Mouse (Mus musculus): ENCODE results near the gene Hmgb4. TPM values are rescaled to one million over a fixed set of nuclear protein-coding genes. Genes with fewer than 3 reads are reported as not detected.

The Hmgb4 gene
- polyA plus RNA-seq, 1 experiment from 2014 or later, result not detected

- Histone ChIP-seq H3K27me3 (ENCODE audit: control insufficient read depth, insufficient read depth, low read length) (no peaks in the 10 kb centered on the region), H3K27ac (ENCODE audit: low read length) (no peak overlapping the region), H3K9me3 (ENCODE audit: control insufficient read depth, low read depth, low read length) (no peaks in the 10 kb centered on the region), H3K4me1 (ENCODE audit: control insufficient read depth, insufficient read depth, low read length) (no peaks in the 10 kb centered on the region), H3K9ac (replicated peaks; ENCODE audit: low read depth, low read length) (no peak overlapping the region), H3K4me2 (replicated peaks; ENCODE audit: low read depth, low read length) (no peak overlapping the region), H3K4me3 (ENCODE audit: low read depth, low read length) (no peak overlapping the region), H3K36me3 (ENCODE audit: control insufficient read depth, insufficient read depth, low read length) (no peaks in the 10 kb centered on the region)
- WGBS, result 54% methylated on average over 19 of the region's 19 CpGs
- no peak for ATAC-seq (ENCODE audit: insufficient number of reproducible peaks, insufficient read depth, low FRiP score, low read depth)
These were observed 19.5 kb downstream of the Hmgb4 start for GRCm38 (mm10) chr4:128241075-128241853.

- Histone ChIP-seq H3K4me3 (ENCODE audit: low read depth, low read length) (no peak overlapping the region), H3K27me3 (ENCODE audit: control insufficient read depth, insufficient read depth, low read length) (no peaks in the 10 kb centered on the region), H3K4me2 (replicated peaks; ENCODE audit: low read depth, low read length) (no peak overlapping the region), H3K9ac (replicated peaks; ENCODE audit: low read depth, low read length) (no peak overlapping the region), H3K4me1 (ENCODE audit: control insufficient read depth, insufficient read depth, low read length) (no peaks in the 10 kb centered on the region), H3K36me3 (ENCODE audit: control insufficient read depth, insufficient read depth, low read length) (no peaks in the 10 kb centered on the region), H3K27ac (ENCODE audit: low read length) (no peak overlapping the region), H3K9me3 (ENCODE audit: control insufficient read depth, low read depth, low read length) (no peaks in the 10 kb centered on the region)
- ATAC-seq (ENCODE audit: insufficient number of reproducible peaks, insufficient read depth, low FRiP score, low read depth), result no peak
- 62% methylated on average over 1 of the region's 1 CpGs for WGBS
These were observed 21.6 kb downstream of the Hmgb4 start for GRCm38 (mm10) chr4:128239113-128239512.

DNA sequence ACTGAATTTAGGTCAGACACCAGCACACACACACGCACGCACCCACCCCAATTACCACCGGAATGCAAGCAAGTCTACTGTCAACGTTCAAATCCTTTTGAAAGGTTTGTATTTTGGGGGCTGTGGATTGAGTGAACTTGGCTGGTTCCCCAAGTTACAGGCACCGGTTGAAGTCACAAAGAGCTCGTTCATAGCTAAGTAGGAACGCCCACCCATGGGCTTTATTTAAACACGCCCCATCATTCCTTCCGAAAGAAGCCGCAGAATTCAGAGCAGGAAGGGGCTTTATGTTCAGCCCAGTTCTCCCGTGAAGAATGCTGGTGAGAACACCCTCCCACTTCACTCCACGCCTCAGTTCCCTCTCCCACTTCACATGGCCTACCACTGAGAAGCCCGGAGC, 27.3 kb downstream of the Hmgb4 start:
- Histone ChIP-seq H3K4me3 (ENCODE audit: low read depth, low read length) (no peak overlapping the region), H3K27ac (ENCODE audit: low read length) (no peak overlapping the region), H3K4me2 (replicated peaks; ENCODE audit: low read depth, low read length) (no peak overlapping the region), H3K27me3 (ENCODE audit: control insufficient read depth, insufficient read depth, low read length) (no peaks in the 10 kb centered on the region), H3K9ac (replicated peaks; ENCODE audit: low read depth, low read length) (no peak overlapping the region), H3K4me1 (ENCODE audit: control insufficient read depth, insufficient read depth, low read length) (no peaks in the 10 kb centered on the region), H3K36me3 (ENCODE audit: control insufficient read depth, insufficient read depth, low read length) (no peaks in the 10 kb centered on the region), H3K9me3 (ENCODE audit: control insufficient read depth, low read depth, low read length) (no peaks in the 10 kb centered on the region)
- 81% methylated on average over 13 of the region's 13 CpGs for WGBS
- no peak for ATAC-seq (ENCODE audit: insufficient number of reproducible peaks, insufficient read depth, low FRiP score, low read depth)

DNA sequence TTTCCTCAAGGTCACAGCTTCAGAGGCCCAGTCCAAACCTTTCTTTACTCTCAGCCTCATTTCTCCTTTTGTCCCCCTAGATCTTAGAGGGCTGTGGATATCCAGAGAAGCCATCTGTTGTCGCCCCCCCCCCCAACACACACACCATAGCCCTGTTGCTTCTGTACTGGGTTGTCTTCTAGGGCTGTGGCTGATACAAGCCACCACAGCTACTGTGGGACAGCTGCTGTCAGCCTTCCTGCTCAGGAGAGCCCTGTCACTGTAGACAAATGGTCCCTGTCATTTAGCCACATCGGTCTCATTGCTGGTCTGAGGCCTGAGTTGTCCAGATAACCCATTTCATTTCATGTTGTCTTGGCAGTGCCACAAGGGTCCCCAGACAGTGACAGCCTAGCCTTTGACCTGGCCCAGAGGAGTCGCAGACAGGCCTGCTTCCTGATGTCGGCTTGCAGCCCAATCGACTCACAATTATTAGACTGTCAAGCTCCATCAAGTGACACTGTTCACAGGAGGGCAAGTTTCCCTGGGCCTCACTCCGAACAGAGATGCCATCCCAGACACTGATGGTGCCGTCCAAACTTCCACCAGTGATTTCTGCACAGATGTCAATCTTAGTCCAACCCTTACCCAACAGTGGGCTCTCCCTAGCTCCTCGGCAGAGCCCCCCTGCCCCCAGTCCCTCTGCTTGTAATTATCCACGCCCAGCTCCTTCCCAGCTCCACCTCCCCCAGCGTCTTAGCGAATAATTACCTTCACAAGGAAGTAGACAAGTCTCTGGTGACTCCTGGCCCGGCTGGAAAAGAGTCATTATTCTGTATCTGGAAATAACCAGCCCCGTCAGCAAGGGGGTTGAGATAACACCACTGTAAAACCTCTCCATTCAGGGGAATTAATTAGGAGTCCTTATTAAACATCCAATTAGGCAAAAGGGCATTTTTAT, 33.1 kb downstream of the Hmgb4 start:
- no peak overlapping the region for H3K27ac ChIP-seq (ENCODE audit: low read length)
- H3K36me3 ChIP-seq (ENCODE audit: control insufficient read depth, insufficient read depth, low read length), result no peaks in the 10 kb centered on the region
- 55% methylated on average over 13 of the region's 13 CpGs for WGBS
- H3K9ac ChIP-seq (replicated peaks; ENCODE audit: low read depth, low read length), result no peak overlapping the region
- H3K4me3 ChIP-seq (ENCODE audit: low read depth, low read length), result no peak overlapping the region
- ATAC-seq (ENCODE audit: insufficient number of reproducible peaks, insufficient read depth, low FRiP score, low read depth), result no peak
- no peaks in the 10 kb centered on the region for H3K9me3 ChIP-seq (ENCODE audit: control insufficient read depth, low read depth, low read length)
- H3K27me3 ChIP-seq (ENCODE audit: control insufficient read depth, insufficient read depth, low read length), result no peaks in the 10 kb centered on the region
- H3K4me2 ChIP-seq (replicated peaks; ENCODE audit: low read depth, low read length), result no peak overlapping the region
- H3K4me1 ChIP-seq (ENCODE audit: control insufficient read depth, insufficient read depth, low read length), result no peaks in the 10 kb centered on the region

GRCm38 (mm10) chr4:128224453-128224852, 36.3 kb downstream of the Hmgb4 start:
- H3K4me3 ChIP-seq (ENCODE audit: low read depth, low read length), result no peak overlapping the region
- no peak overlapping the region for H3K9ac ChIP-seq (replicated peaks; ENCODE audit: low read depth, low read length)
- H3K4me1 ChIP-seq (ENCODE audit: control insufficient read depth, insufficient read depth, low read length), result no peaks in the 10 kb centered on the region
- no peak for ATAC-seq (ENCODE audit: insufficient number of reproducible peaks, insufficient read depth, low FRiP score, low read depth)
- H3K27ac ChIP-seq (ENCODE audit: low read length), result no peak overlapping the region
- no peaks in the 10 kb centered on the region for H3K27me3 ChIP-seq (ENCODE audit: control insufficient read depth, insufficient read depth, low read length)
- no peaks in the 10 kb centered on the region for H3K9me3 ChIP-seq (ENCODE audit: control insufficient read depth, low read depth, low read length)
- no peaks in the 10 kb centered on the region for H3K36me3 ChIP-seq (ENCODE audit: control insufficient read depth, insufficient read depth, low read length)
- no peak overlapping the region for H3K4me2 ChIP-seq (replicated peaks; ENCODE audit: low read depth, low read length)
- WGBS, result 58% methylated on average over 6 of the region's 6 CpGs

DNA sequence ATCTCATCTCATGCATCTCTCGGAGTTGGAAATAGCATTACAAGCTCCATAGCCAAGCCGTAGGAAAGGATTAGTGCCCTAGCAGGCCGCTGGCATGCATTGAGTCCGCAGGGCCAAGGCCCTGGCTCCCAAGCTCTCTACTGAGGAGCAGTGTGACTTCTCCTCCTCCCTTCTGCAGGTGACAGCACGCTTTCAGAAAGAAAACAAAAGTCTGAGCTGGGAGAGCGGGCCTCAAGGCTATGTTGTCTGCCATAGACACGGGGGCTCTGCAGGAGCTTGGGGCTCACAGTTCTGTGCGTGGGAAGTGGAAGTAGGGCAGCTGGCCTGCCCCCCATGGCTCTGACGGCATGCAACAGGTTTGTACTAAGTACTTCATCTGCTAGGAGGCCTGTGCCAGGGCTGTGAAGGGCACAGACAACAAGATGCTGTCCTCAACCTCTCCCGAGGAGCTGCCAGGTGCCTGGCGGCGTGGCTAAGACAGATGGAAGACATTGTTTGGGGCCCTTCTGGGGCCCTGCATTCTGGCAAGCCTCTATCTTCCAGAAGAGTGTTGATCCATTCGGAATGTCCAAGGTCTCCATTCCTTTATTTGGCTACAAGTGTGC, 42.7 kb downstream of the Hmgb4 start:
- no peak overlapping the region for H3K9ac ChIP-seq (replicated peaks; ENCODE audit: low read depth, low read length)
- H3K4me2 ChIP-seq (replicated peaks; ENCODE audit: low read depth, low read length), result no peak overlapping the region
- no peaks in the 10 kb centered on the region for H3K4me1 ChIP-seq (ENCODE audit: control insufficient read depth, insufficient read depth, low read length)
- H3K27me3 ChIP-seq (ENCODE audit: control insufficient read depth, insufficient read depth, low read length), result no peaks in the 10 kb centered on the region
- ATAC-seq (ENCODE audit: insufficient number of reproducible peaks, insufficient read depth, low FRiP score, low read depth), result no peak
- no peak overlapping the region for H3K27ac ChIP-seq (ENCODE audit: low read length)
- H3K4me3 ChIP-seq (ENCODE audit: low read depth, low read length), result no peak overlapping the region
- WGBS, result 66% methylated on average over 13 of the region's 13 CpGs
- H3K36me3 ChIP-seq (ENCODE audit: control insufficient read depth, insufficient read depth, low read length), result no peaks in the 10 kb centered on the region
- no peaks in the 10 kb centered on the region for H3K9me3 ChIP-seq (ENCODE audit: control insufficient read depth, low read depth, low read length)

All from stomach, embryonic 14.5 days (tissue).